Mouse (Mus musculus): ENCODE results near the gene G6pd2. TPM values are rescaled to one million over a fixed set of nuclear protein-coding genes. Genes with fewer than 3 reads are reported as not detected.

Gene G6pd2
- total RNA-seq (2021) = not detected
- not detected in 2 replicates for polyA plus RNA-seq (2012; rRNA removed)
- long read RNA-seq = 0 reads

GRCm38 (mm10) chr5:61808516-61808915 lies at the start of gene G6pd2:
Gene G6pd2 (plus strand): TSS chr5:61808816.
- no peak for DNase-seq

DNA sequence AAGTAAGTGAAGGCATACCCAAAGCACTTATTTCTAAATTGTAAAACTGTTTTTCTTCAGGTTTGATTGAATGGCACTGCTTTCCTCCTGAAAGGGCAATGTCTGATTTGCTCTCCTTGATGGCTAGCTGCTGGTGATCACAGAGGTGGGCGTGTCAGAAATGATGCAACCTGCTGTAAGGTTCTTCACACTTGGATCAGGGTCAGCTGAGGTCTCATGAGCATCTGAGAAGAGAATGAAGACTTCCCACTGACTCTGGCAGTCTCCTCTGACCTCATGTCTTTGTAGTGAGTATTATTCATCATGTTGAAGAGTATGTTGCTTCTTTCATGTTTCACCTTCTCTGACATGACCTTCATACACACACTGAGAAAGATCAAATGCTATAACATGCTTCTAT lies 44.4 kb upstream of the G6pd2 start:
- no peak for DNase-seq

GRCm38 (mm10) chr5:61832935-61833551 lies 24.4 kb downstream of the G6pd2 start:
- no peak for DNase-seq

DNA sequence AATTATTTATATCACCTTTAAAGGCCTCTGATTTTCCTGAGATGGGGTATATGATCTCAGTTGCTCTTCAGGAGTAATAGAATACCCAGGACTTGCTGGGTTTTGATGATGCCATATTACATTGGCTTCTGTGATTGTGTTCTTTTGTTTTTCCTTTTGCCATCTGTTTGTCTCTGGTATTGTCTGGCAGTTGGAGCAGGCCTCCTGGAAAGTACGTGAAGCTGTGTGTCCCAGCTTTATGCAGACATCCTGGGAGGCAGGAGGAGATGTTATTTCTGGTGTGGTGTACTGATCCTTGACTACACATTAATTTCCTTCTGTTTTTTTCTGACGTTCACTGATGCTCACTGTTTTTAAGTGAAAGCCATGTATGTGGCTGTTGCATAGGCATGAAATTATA lies 35.3 kb downstream of the G6pd2 start:
- DNase-seq = no peak

Data from adrenal gland, adult 2 months (tissue).